Mouse (Mus musculus) heart, embryonic 15.5 days (tissue): ENCODE measurements around the gene Cd80. TPM values are rescaled to one million over a fixed set of nuclear protein-coding genes. Genes with fewer than 3 reads are reported as not detected.

ENCODE experiments used
- ATAC-seq: fragments of 200-750 bp; cut with Nextera tagmentation; replicated peaks from 2 replicates; pipeline ENCODE4 v1.8.0; 2017; ENCODE audit warnings: low read depth, moderate TSS enrichment; ENCODE audit not compliant: insufficient number of reproducible peaks, insufficient read depth, low FRiP score
- H3K27ac ChIP-seq: fragments of 300-500 bp; sonication (generic); 2 replicates; pipeline ENCODE4 v1.5.1; 2015; ENCODE audit warnings: mild to moderate bottlenecking, inconsistent platforms
- H3K27me3 ChIP-seq: fragments of 300-500 bp; sonication (generic); 2 replicates; pipeline ENCODE4 v1.6.1; 2015; ENCODE audit warnings: inconsistent platforms
- H3K36me3 ChIP-seq: fragments of 300-500 bp; sonication (generic); 2 replicates; pipeline ENCODE4 v1.6.1; 2015; ENCODE audit warnings: mild to moderate bottlenecking, inconsistent platforms
- H3K4me1 ChIP-seq: fragments of 300-500 bp; sonication (generic); replicated peaks from 2 replicates; pipeline ENCODE4 v1.6.1; 2015; ENCODE audit warnings: inconsistent platforms
- H3K4me2 ChIP-seq: fragments of 300-500 bp; sonication (generic); 2 replicates; pipeline ENCODE4 v1.6.1; 2015; ENCODE audit warnings: inconsistent platforms, mild to moderate bottlenecking, moderate library complexity
- H3K4me3 ChIP-seq: fragments of 300-500 bp; sonication (generic); 2 replicates; pipeline ENCODE4 v1.5.1; 2015; ENCODE audit warnings: mild to moderate bottlenecking, inconsistent platforms
- H3K9ac ChIP-seq: fragments of 300-500 bp; sonication (generic); 2 replicates; pipeline ENCODE4 v1.6.1; 2015; ENCODE audit warnings: mild to moderate bottlenecking, inconsistent platforms
- H3K9me3 ChIP-seq: fragments of 300-500 bp; sonication (generic); replicated peaks from 2 replicates; pipeline ENCODE4 v1.6.1; 2016; ENCODE audit warnings: inconsistent platforms
- WGBS: fragments of 180-500 bp; shearing (Covaris S2); methylation state at CpG from one replicate; pipeline ENCODE4 v1.1.7; 2015; ENCODE audit warnings: mixed read lengths; 5-methylcytosine and 5-hydroxymethylcytosine counted together
- polyA plus RNA-seq: library from polyadenylated mRNA; unstranded; fragments of >200 nt; fragmentation: Nextera tagmentation; extraction: Ambion mirVana; gene quantifications from 2 replicates; pipeline ENCODE4 v1.2.1, GENCODE M21; 2015

Cd80 gene
- polyA plus RNA-seq, 1 experiment from 2014 or later, result 0.53 TPM

DNA sequence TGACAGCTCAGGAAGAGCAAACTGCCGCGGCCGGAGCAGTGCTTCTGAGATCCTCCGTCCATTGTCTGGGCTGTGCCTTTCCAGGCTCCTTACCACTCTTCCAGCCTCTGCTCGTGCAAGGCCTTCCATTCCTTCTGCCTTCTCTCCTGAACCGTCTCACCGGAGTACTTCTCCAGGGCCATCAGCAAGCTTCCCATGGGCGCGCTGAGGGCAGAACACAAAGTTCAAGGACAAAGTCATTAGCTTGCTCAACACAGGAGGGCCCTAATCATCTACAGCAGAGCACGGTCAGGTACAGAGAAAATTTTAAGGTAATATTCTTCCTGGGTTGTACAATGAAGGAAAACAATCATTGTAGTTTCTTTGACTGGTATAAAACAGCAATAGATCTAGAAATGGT is 47.1 kb downstream of the Cd80 start:
- H3K36me3 ChIP-seq, result peaks cover 64% of the 10 kb centered on the region

DNA sequence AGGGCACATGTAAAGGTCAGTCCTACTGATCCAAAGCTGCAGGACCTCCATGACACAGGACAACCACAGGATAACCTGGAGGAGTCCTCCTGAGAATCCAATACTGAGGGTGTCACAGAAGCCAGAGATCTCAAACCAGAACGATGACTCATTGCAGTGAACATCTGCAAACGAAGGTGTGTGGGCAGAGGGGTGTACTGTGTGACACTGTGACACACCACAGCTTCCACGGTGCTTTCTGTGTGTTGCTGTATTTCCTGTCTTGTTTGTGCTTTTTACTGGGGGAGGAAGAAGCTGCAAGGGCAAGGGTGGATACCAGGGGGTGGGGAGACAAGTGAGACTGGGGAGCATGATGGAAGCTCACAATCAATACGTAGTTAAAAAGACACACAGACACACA is 48.2 kb downstream of the Cd80 start:
- no peak for ATAC-seq
- Histone ChIP-seq H3K9ac (no peak overlapping the region), H3K27me3 (no peaks in the 10 kb centered on the region), H3K4me1 (no peaks in the 10 kb centered on the region), H3K9me3 (no peaks in the 10 kb centered on the region), H3K4me3 (no peak overlapping the region), H3K27ac (no peak overlapping the region), H3K4me2 (no peak overlapping the region), H3K36me3 (peaks cover 59% of the 10 kb centered on the region)
- 84% methylated on average over 4 of the region's 4 CpGs for WGBS

More for the DNA sequence above, 47.1 kb downstream of the Cd80 start:
- no peak overlapping the region for H3K4me3 ChIP-seq
- H3K4me2 ChIP-seq, result no peak overlapping the region
- H3K27ac ChIP-seq, result no peak overlapping the region
- WGBS, result 89% methylated on average over 10 of the region's 10 CpGs
- H3K9ac ChIP-seq, result no peak overlapping the region
- ATAC-seq, result no peak
- no peaks in the 10 kb centered on the region for H3K4me1 ChIP-seq
- H3K27me3 ChIP-seq, result no peaks in the 10 kb centered on the region
- no peaks in the 10 kb centered on the region for H3K9me3 ChIP-seq

DNA sequence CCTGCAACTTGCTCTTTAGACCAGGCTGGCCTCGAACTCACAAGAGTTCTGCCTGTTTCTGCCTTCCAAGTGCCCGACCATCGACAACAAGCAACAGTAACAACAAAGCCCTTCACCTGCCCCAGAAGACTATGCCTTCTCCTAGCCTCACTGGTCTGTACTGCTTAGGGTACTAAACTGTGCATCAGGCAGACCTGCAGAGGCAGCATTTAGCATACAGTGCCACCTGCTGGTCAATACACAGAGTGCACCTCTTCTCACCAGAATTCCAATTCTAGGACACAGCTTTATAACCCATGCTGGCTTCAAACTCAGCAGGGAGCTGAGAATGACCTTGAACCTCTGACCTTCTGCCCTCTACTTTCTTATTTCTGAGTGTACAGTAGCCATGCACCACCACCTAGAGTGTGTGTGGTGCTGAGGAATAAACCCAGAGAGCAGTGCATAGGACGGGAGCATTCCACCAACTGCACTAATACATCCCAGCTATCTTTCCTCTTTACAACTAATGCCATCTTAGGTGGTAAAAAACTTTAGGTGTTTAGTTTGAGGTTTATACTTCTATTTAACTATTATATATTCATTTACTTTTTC is 50.8 kb downstream of the Cd80 start:
- Histone ChIP-seq H3K9ac (no peak overlapping the region), H3K4me2 (no peak overlapping the region), H3K36me3 (peaks cover 55% of the 10 kb centered on the region), H3K27ac (no peak overlapping the region), H3K4me1 (no peaks in the 10 kb centered on the region), H3K9me3 (no peaks in the 10 kb centered on the region), H3K27me3 (no peaks in the 10 kb centered on the region), H3K4me3 (no peak overlapping the region)
- peak; percentile 35; the same call in 1 of the 2 replicates for ATAC-seq
- WGBS, result 56% methylated on average over 4 of the region's 4 CpGs

- H3K36me3 ChIP-seq, result peaks cover 49% of the 10 kb centered on the region
- H3K4me1 ChIP-seq, result no peaks in the 10 kb centered on the region
- no peak overlapping the region for H3K9ac ChIP-seq
- H3K9me3 ChIP-seq, result no peaks in the 10 kb centered on the region
- H3K4me2 ChIP-seq, result no peak overlapping the region
- no peaks in the 10 kb centered on the region for H3K27me3 ChIP-seq
- 88% methylated on average over 2 of the region's 2 CpGs for WGBS
- H3K4me3 ChIP-seq, result no peak overlapping the region
- ATAC-seq, result no peak
- H3K27ac ChIP-seq, result no peak overlapping the region
These were observed 55.5 kb downstream of the Cd80 start for GRCm38 (mm10) chr16:38510846-38511245.

GRCm38 (mm10) chr16:38519140-38519539 is 63.8 kb downstream of the Cd80 start:
- ATAC-seq, result no peak
- 96% methylated on average over 2 of the region's 2 CpGs for WGBS

DNA sequence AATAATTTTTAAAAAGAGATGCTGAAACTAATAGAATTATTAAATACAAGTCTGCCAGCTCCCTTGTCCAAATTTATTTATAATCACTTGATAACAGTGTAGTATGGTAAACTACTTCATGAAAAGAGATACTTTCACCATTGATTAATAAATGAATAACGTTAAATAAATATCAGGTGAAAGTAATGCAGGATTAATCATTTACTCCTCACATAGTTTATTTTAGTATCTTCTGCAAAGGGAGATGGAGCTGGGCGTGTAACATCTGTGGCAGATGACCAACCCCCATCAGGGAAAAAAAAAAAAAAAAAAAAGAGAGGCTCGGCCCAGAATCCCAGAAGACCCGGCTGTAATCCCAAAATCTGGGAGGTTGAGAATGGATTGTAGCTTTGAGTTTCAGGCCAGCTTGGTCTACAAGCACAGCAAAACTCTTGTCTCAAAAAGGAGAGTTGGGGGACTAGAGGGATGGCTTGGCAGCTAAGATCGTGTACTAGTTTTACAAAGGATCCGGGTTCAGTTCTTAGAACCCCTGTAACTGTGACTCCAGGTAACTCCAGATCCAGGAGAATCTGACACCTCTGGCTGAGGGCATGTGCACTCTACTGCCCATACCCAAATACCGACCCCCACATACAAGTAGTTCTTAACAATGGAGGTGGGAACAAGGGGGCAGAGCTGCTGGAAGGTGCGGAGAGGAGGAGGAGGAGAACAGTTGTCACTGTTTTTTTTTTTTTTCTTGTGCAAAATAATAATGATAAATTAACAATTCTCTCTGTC is 66.0 kb downstream of the Cd80 start:
- H3K9me3 ChIP-seq, result no peaks in the 10 kb centered on the region
- no peak for ATAC-seq
- peaks cover 34% of the 10 kb centered on the region for H3K36me3 ChIP-seq
- H3K4me2 ChIP-seq, result peak overlapping the region; percentile 66
- H3K4me1 ChIP-seq, result peaks cover 13% of the 10 kb centered on the region
- WGBS, result 26% methylated on average over 8 of the region's 8 CpGs
- peak overlapping the region; percentile 99 for H3K4me3 ChIP-seq
- no peaks in the 10 kb centered on the region for H3K27me3 ChIP-seq
- H3K27ac ChIP-seq, result no peak overlapping the region
- H3K9ac ChIP-seq, result peak overlapping the region; percentile 52

More at GRCm38 (mm10) chr16:38519140-38519539, 63.8 kb downstream of the Cd80 start:
- Histone ChIP-seq H3K9me3 (no peaks in the 10 kb centered on the region), H3K27ac (no peak overlapping the region), H3K4me1 (peaks cover 13% of the 10 kb centered on the region), H3K9ac (no peak overlapping the region), H3K27me3 (no peaks in the 10 kb centered on the region), H3K36me3 (peaks cover 38% of the 10 kb centered on the region), H3K4me3 (no peak overlapping the region), H3K4me2 (no peak overlapping the region)

DNA sequence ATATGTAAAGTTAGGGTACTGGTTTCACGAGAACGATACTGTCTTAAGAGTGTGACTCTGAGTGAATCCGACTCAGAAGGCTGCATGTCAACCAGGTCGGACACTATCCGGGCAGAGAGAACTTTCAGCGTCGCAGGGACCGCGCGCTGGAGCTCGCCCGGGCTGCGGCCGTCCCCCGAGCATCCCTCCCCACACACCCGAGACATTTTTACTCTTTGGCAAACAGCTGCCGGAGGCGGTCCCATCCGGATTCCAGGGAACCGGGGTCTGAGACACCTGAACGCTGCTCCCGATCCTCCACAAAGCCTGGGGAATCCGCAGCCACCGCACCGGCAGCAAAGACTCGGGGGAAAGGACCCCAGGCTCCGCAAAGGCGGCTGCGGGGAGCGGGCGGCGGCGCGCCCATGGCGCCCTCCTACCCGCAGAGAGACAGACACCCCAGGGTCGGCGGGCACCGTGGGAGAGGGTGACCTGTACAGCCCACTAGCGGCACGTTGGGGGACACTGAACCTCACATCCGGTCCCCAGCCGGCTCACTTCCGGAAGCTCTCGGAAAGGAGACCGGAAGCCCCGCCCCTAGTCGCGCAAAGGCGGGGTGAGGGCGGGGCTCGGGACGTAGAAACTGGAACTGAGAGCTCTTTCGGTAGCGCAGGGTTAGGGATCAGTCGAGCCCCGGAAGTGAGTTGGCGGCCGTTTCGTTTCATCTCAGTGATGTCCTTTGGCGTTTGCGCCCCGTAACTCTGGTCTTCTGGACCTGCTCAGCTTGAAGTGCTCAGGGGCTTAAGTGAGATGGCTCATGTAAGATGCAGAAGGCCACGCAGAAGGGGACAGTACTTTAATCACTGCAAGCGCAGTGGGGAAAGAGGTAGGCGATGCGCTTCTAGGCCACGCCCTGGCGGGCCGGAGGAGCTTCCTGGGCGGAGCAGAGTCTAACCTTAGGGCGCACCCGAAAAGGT is 67.0 kb downstream of the Cd80 start, which contains the start of gene Timmdc1:
Gene Timmdc1, minus strand, starts transcription at position 535 of the 956 bp plus-strand sequence.
- peaks cover 13% of the 10 kb centered on the region for H3K4me1 ChIP-seq
- H3K4me3 ChIP-seq, result peak within 1 kb of the TSS; percentile 99
- H3K27me3 ChIP-seq, result no peaks in the 10 kb centered on the region
- under 1% methylated on average over 72 of the region's 73 CpGs for WGBS
- H3K36me3 ChIP-seq, result peaks cover 30% of the 10 kb centered on the region
- H3K9me3 ChIP-seq, result no peaks in the 10 kb centered on the region
- ATAC-seq, result peak; percentile 96
- H3K27ac ChIP-seq, result peak within 1 kb of the TSS; percentile 98
- peak within 1 kb of the TSS; percentile 66 for H3K4me2 ChIP-seq
- peak within 1 kb of the TSS; percentile 99 for H3K9ac ChIP-seq

DNA sequence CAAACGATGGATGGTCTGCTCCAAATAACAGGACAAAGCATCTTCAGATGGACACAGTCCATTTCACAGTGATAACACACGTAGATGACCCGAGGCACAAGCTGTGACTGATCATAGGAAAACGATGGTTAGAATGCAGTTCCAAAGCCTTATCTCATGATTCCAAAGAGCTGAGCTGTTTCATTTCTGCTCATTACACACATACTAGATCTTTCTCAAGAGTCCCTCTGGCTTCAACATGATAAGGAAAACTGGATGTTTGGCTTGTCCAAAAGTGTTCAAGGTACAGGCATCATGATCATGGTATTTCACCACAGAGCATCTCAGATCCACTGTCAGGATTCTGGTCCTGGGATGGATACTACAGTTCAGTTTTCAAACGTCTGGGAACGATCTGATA is 70.9 kb downstream of the Cd80 start:
- Histone ChIP-seq H3K9ac (no peak overlapping the region), H3K4me3 (no peak overlapping the region), H3K4me2 (no peak overlapping the region), H3K36me3 (peaks cover 51% of the 10 kb centered on the region), H3K27ac (no peak overlapping the region), H3K27me3 (no peaks in the 10 kb centered on the region), H3K9me3 (no peaks in the 10 kb centered on the region), H3K4me1 (peaks cover 10% of the 10 kb centered on the region)
- no peak for ATAC-seq
- 68% methylated on average over 6 of the region's 6 CpGs for WGBS

- WGBS, result 45% methylated on average over 8 of the region's 8 CpGs
- no peak overlapping the region for H3K4me3 ChIP-seq
- no peaks in the 10 kb centered on the region for H3K9me3 ChIP-seq
- no peak overlapping the region for H3K9ac ChIP-seq
- no peaks in the 10 kb centered on the region for H3K27me3 ChIP-seq
- H3K27ac ChIP-seq, result no peak overlapping the region
- no peaks in the 10 kb centered on the region for H3K4me1 ChIP-seq
- H3K36me3 ChIP-seq, result peaks cover 62% of the 10 kb centered on the region
- no peak for ATAC-seq
- no peak overlapping the region for H3K4me2 ChIP-seq
These were observed 81.3 kb downstream of the Cd80 start for GRCm38 (mm10) chr16:38536544-38537146.

DNA sequence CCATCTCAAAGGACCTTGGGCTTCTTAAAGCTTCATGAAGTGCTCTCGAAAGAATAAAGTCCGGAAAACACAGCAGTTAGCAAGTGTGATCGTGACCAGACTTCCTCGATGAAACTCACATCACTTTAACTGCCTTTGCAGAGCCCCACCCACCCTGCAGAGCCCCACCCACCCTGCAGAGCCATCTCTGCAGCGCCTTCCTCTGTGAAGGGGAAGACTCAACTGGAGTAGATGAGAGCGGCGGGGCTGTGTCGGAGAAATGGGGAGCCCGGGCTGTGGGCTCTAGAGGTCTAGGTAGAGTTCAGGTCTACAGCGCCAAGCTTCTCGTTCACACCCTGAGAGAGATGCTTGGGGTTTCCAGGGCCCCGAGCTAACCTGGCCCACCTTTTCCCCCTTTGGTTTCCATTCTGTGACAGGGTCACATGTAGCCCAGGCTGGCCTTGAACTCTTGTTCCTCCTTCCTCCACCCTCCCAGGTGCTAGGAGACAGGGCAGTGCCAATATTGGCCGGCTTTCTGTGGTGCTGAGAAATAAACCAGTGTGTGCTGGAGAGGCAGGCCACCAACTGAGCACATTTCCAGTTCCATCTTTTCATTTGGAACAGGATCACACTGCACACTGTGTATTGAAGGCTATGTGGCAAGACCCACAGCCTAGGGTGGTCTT is 83.5 kb downstream of the Cd80 start:
- no peak for ATAC-seq
- Histone ChIP-seq H3K9me3 (no peaks in the 10 kb centered on the region), H3K27me3 (no peaks in the 10 kb centered on the region), H3K27ac (no peak overlapping the region), H3K4me1 (no peaks in the 10 kb centered on the region), H3K4me3 (no peak overlapping the region), H3K9ac (no peak overlapping the region), H3K36me3 (peaks cover 59% of the 10 kb centered on the region), H3K4me2 (no peak overlapping the region)
- WGBS, result 87% methylated on average over 13 of the region's 13 CpGs
